Mouse (Mus musculus): ENCODE results near the gene Rin3. TPM values are rescaled to one million over a fixed set of nuclear protein-coding genes. Genes with fewer than 3 reads are reported as not detected.

Rin3 gene
- polyA plus RNA-seq, 1 experiment = 16.7 TPM

DNA sequence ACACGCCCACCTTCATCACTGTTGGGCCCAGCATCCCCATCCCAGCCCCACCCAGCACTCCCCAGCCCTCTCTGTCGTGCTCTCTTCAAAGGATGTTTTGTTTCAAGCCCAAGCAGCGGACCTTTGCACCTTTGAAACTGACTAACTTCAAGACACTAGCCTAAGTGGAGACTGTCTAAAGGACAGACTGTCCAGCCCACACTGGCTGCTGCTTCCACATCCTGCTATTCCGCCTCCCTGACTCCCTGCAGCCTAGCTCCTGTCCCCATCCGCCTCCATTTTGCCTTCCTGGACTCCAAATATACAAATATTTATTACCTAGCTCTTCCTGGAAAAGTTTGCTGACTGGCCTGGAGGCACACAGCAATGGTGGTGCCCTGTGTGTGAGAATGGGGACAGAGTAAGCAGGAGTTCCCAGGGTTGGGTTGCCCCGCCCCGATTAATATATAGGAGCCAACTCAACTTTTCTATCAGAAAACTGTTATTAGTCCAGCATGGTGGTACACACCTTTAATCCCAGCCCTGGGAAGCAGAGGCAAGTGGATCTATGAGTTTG lies 134.2 kb downstream of the Rin3 start:
- no peak for TF ChIP-seq CEBPB (IDR thresholded peaks at IDR 0.05; ENCODE audit: low read depth)
- TF ChIP-seq CTCF (IDR thresholded peaks at IDR 0.05; ENCODE audit: control insufficient read depth, insufficient read depth, insufficient read length) = no peak
- no peak for TF ChIP-seq FOSL1 (IDR thresholded peaks at IDR 0.05; ENCODE audit: insufficient read depth, low read length, poor library complexity, severe bottlenecking)
- TF ChIP-seq MAX (IDR thresholded peaks at IDR 0.05) = no peak
- TF ChIP-seq MYOD1 (IDR thresholded peaks at IDR 0.05; ENCODE audit: control insufficient read depth, insufficient read length, low read depth) = no peak
- no peak for TF ChIP-seq USF1 (IDR thresholded peaks at IDR 0.05; ENCODE audit: low read depth)
- no peak for TF ChIP-seq MYOG (IDR thresholded peaks at IDR 0.05; ENCODE audit: control insufficient read depth, extremely low read depth, insufficient read length)
- Histone ChIP-seq H3K27me3 (ENCODE audit: control insufficient read depth, insufficient read depth, insufficient read length) (no peaks in the 10 kb centered on the region), H3K36me3 (ENCODE audit: control insufficient read depth, insufficient read depth) (no peaks in the 10 kb centered on the region), H3K4me3 (ENCODE audit: insufficient read depth, poor library complexity, severe bottlenecking) (no peak overlapping the region), H3K79me3 (ENCODE audit: low read depth) (no peaks in the 10 kb centered on the region), H3K79me2 (ENCODE audit: control insufficient read depth, insufficient read depth) (no peaks in the 10 kb centered on the region), H3ac (ENCODE audit: control insufficient read depth, insufficient read length, low read depth) (no peak overlapping the region)

- no peaks in the 10 kb centered on the region for H3K79me2 ChIP-seq (ENCODE audit: control insufficient read depth, insufficient read depth)
- no peaks in the 10 kb centered on the region for H3K79me3 ChIP-seq (ENCODE audit: low read depth)
- H3K27me3 ChIP-seq (ENCODE audit: control insufficient read depth, insufficient read depth, insufficient read length) = no peaks in the 10 kb centered on the region
- H3ac ChIP-seq (ENCODE audit: control insufficient read depth, insufficient read length, low read depth) = no peak overlapping the region
- H3K4me3 ChIP-seq (ENCODE audit: insufficient read depth, poor library complexity, severe bottlenecking) = no peak overlapping the region
- TF ChIP-seq CEBPB (IDR thresholded peaks at IDR 0.05; ENCODE audit: low read depth) = peak; percentile 89
- peak; percentile 46 for TF ChIP-seq USF1 (IDR thresholded peaks at IDR 0.05; ENCODE audit: low read depth)
- TF ChIP-seq CTCF (IDR thresholded peaks at IDR 0.05; ENCODE audit: control insufficient read depth, insufficient read depth, insufficient read length) = no peak
- peaks cover 2% of the 10 kb centered on the region for H3K36me3 ChIP-seq (ENCODE audit: control insufficient read depth, insufficient read depth)
Observed at GRCm38 (mm10) chr12:102417701-102418100, 134.9 kb downstream of the Rin3 start.

DNA sequence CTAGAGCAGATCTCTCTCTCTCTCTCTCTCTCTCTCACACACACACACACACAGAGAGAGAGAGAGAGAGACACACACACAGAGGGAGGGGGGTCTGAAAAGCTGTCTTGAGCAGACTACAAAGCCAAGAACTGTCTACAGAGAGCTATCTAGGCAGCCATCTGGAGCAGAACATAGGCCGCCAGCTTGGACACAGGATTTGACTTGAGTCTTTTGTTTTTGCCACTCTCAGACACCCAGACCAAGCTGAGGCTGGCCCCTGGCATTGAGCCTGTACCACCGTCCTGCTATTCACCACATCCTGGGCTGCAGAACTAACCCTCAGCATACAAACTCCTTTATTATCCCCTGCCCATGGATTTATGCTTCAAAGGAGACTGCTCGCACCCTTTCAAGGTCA lies 136.7 kb downstream of the Rin3 start:
- peaks cover 9% of the 10 kb centered on the region for H3K36me3 ChIP-seq (ENCODE audit: control insufficient read depth, insufficient read depth)
- no peaks in the 10 kb centered on the region for H3K79me3 ChIP-seq (ENCODE audit: low read depth)
- H3K79me2 ChIP-seq (ENCODE audit: control insufficient read depth, insufficient read depth) = no peaks in the 10 kb centered on the region
- TF ChIP-seq CEBPB (IDR thresholded peaks at IDR 0.05; ENCODE audit: low read depth) = no peak
- TF ChIP-seq MYOD1 (IDR thresholded peaks at IDR 0.05; ENCODE audit: control insufficient read depth, insufficient read length, low read depth) = no peak
- no peak for TF ChIP-seq MAX (IDR thresholded peaks at IDR 0.05)
- TF ChIP-seq CTCF (IDR thresholded peaks at IDR 0.05; ENCODE audit: control insufficient read depth, insufficient read depth, insufficient read length) = no peak
- TF ChIP-seq FOSL1 (IDR thresholded peaks at IDR 0.05; ENCODE audit: insufficient read depth, low read length, poor library complexity, severe bottlenecking) = no peak
- no peak for TF ChIP-seq MYOG (IDR thresholded peaks at IDR 0.05; ENCODE audit: control insufficient read depth, extremely low read depth, insufficient read length)
- TF ChIP-seq USF1 (IDR thresholded peaks at IDR 0.05; ENCODE audit: low read depth) = no peak
- H3K4me3 ChIP-seq (ENCODE audit: insufficient read depth, poor library complexity, severe bottlenecking) = no peak overlapping the region
- no peak overlapping the region for H3ac ChIP-seq (ENCODE audit: control insufficient read depth, insufficient read length, low read depth)
- H3K27me3 ChIP-seq (ENCODE audit: control insufficient read depth, insufficient read depth, insufficient read length) = no peaks in the 10 kb centered on the region

GRCm38 (mm10) chr12:102420168-102420890 lies 137.5 kb downstream of the Rin3 start:
- Histone ChIP-seq H3K27me3 (ENCODE audit: control insufficient read depth, insufficient read depth, insufficient read length) (no peaks in the 10 kb centered on the region), H3K36me3 (ENCODE audit: control insufficient read depth, insufficient read depth) (peaks cover 9% of the 10 kb centered on the region), H3K79me3 (ENCODE audit: low read depth) (no peaks in the 10 kb centered on the region), H3ac (ENCODE audit: control insufficient read depth, insufficient read length, low read depth) (no peak overlapping the region), H3K4me3 (ENCODE audit: insufficient read depth, poor library complexity, severe bottlenecking) (no peak overlapping the region), H3K79me2 (ENCODE audit: control insufficient read depth, insufficient read depth) (no peaks in the 10 kb centered on the region)
- TF ChIP-seq FOSL1 (IDR thresholded peaks at IDR 0.05; ENCODE audit: insufficient read depth, low read length, poor library complexity, severe bottlenecking) (no peak), CEBPB (IDR thresholded peaks at IDR 0.05; ENCODE audit: low read depth) (no peak), MYOD1 (IDR thresholded peaks at IDR 0.05; ENCODE audit: control insufficient read depth, insufficient read length, low read depth) (peak; percentile 58), MAX (IDR thresholded peaks at IDR 0.05) (peak; percentile 26)

DNA sequence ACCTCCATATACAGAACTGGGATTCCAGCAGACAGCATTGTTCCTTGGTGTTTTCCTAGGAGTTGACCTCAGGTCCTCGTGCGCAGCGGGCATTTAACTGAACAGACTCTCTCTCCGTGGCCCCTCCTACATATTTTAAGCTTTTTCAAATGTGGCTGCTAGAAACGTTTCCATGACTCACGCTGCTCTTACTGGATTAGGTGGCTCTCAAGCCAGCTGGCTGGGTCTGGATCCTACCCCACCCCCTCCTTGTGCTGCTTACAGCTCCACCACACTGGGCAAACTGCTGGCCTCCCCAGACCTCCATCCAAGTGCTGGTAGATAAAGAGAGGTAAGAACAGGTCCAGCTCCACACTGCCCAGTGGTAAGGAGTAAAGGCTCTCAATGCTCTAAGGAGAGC lies 139.2 kb downstream of the Rin3 start:
- H3K4me3 ChIP-seq (ENCODE audit: insufficient read depth, poor library complexity, severe bottlenecking) = no peak overlapping the region
- H3K27me3 ChIP-seq (ENCODE audit: control insufficient read depth, insufficient read depth, insufficient read length) = no peaks in the 10 kb centered on the region
- no peaks in the 10 kb centered on the region for H3K79me3 ChIP-seq (ENCODE audit: low read depth)
- peaks cover 9% of the 10 kb centered on the region for H3K36me3 ChIP-seq (ENCODE audit: control insufficient read depth, insufficient read depth)
- no peak for TF ChIP-seq MAX (IDR thresholded peaks at IDR 0.05)
- no peak for TF ChIP-seq CEBPB (IDR thresholded peaks at IDR 0.05; ENCODE audit: low read depth)
- TF ChIP-seq USF1 (IDR thresholded peaks at IDR 0.05; ENCODE audit: low read depth) = no peak
- TF ChIP-seq CTCF (IDR thresholded peaks at IDR 0.05; ENCODE audit: control insufficient read depth, insufficient read depth, insufficient read length) = no peak
- no peak for TF ChIP-seq MYOG (IDR thresholded peaks at IDR 0.05; ENCODE audit: control insufficient read depth, extremely low read depth, insufficient read length)
- no peak for TF ChIP-seq MYOD1 (IDR thresholded peaks at IDR 0.05; ENCODE audit: control insufficient read depth, insufficient read length, low read depth)
- no peak for TF ChIP-seq FOSL1 (IDR thresholded peaks at IDR 0.05; ENCODE audit: insufficient read depth, low read length, poor library complexity, severe bottlenecking)
- H3K79me2 ChIP-seq (ENCODE audit: control insufficient read depth, insufficient read depth) = no peaks in the 10 kb centered on the region
- H3ac ChIP-seq (ENCODE audit: control insufficient read depth, insufficient read length, low read depth) = no peak overlapping the region
